Mouse (Mus musculus): ENCODE measurements around the gene Vezt.

The Vezt gene

DNA sequence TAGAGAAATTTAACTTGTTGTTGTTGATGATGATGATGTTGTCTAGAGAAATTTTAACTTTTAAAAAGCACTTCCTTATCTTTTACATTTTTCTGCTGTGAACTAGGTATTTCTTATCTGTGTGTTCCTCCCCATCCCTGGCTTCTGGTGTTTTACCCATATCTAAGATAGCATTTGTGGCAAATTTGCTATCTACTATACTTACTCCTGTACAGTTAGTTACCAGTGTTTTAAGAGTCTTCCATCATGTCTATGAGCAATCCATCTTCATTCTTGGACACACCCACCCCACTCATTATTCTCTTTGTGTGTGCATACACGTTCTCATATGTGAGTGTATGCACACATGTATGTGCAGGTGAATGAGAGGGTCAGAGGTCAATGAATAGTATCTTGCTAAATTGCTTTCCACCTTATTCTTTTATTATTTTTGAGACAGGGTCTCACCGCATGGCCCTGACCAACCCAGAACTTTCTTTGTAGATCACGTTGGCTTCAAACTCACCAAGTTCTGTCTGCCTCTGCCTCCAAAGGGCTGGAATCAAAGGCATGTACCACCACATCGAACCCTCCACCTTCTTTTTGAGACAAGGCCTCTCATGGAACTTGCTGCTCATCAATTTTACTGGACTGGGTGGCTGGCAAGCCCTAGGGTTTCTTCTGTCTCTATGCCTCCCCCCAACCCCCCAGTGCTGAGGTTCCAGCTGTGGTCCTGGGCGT is 123.3 kb downstream of the Vezt start:
- no peak for DNase-seq (ENCODE audit: low spot score in 2 of 2)

DNA sequence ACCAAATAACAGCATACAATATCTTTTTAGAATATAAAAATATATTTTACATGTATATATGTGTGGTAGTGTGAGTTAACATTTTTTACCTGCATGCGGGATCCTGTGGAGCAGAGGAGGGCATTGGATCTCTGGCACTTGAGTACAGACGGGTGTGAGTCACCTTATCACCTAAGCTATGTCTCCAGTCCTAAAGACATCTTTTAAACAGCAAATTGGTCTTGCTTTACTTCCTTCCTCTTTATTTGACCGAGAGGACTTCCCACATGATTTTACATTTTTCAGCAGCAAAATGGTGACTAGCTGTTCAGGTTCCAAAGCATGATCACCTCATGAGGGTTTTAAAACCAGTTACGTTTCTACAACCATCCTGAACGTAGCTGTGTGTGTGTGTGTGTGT is 124.3 kb downstream of the Vezt start:
- no peak for DNase-seq (ENCODE audit: low spot score in 2 of 2)

DNA sequence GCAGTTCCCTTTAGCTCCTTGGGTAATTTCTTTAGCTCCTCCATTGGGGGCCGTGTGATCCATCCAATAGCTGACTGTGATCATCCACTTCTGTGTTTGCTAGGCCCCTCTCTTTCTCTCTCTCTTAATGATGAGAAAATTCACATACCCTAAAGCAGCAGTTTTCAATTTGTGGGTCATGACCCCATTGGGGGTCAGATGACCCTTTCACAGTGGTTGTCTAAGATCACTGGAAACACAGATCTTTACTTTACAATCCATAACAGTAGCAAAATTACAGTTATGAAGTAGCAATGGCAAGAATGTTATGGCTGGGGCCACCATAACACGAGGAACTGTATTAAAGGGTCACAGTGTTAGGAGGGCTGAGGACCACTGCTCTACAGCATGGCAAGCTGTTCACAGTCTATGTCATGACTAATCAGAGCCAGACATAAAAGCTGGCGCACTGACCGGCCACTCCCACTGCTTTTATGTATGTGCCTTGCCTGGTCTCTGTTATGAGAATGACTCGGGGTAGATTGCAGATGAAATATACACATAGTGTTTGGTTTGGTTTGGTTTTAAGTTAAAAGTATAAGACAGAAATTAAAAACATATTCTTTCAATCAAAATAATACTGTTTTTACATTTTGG is 125.7 kb downstream of the Vezt start:
- DNase-seq (ENCODE audit: low spot score in 2 of 2) = no peak

DNA sequence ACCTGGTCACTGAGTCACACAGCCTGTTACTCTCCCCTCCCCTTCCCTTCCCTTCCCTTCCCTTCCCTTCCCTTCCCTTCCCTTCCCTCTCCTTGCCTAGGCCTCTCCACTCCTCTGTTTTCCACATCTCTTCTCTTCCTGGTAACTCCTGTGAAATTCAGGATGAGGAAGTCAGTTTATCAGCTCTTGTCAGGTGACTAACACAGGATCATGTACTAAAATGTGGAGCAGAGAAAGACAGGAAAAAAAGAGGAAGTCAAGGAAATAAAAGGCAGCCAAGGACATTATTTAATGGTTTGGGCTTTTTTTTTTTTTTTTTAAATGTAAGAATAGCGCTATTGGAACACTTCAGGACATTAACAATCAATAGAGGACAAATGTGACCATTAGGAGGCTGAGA is 126.6 kb downstream of the Vezt start:
- DNase-seq (ENCODE audit: low spot score in 2 of 2) = no peak

DNA sequence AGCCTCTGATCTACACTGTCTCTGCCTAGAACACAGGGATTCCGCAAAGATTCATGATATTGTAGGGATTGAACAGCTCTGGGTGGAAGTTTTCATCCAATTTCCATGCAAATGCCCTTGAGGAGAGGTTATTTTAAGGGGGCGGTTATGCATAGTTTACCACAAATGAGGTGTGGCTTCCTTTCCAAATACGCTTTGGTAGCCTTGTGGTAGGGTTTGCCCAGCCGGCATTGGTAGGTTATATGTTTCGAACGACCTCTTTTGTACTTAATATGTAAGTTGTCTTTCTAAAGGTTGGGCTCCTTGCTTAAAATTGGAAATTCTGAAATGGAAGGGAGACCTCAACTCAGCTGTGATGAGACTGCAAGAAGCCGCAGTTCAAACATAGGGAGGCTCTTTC is 127.1 kb downstream of the Vezt start:
- DNase-seq (ENCODE audit: low spot score in 2 of 2) = no peak

- no peak for DNase-seq (ENCODE audit: low spot score in 2 of 2)
Measured at GRCm38 (mm10) chr10:93907376-93907775, 128.2 kb downstream of the Vezt start.

- no peak for DNase-seq (ENCODE audit: low spot score in 2 of 2)
Measured at GRCm38 (mm10) chr10:93899907-93900306, 135.7 kb downstream of the Vezt start.

DNA sequence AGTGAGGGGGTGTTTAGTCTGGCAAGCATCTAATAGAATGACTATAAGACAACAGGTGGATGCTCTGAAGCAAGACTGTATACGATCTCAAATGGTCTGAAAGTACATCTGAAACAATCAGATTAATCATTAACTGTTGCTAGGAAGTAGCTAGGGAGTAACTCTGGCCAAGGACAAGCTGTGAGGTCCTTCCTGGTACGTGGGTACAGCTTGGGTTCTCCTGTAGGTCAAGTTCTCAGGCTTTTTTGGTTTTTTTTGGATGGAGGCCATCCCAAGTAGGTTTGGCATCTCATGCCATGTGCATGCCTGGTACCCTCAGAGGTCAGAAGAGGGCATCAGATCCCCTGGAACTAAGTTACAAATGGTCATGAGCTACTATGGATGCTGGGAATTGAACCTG is 136.3 kb downstream of the Vezt start:
- DNase-seq (ENCODE audit: low spot score in 2 of 2) = no peak

- no peak for DNase-seq (ENCODE audit: low spot score in 2 of 2)
Measured at GRCm38 (mm10) chr10:93897043-93897646, 138.5 kb downstream of the Vezt start, which contains the start of gene Metap2. Metap2 (minus strand) TSS chr10:93897093.

DNA sequence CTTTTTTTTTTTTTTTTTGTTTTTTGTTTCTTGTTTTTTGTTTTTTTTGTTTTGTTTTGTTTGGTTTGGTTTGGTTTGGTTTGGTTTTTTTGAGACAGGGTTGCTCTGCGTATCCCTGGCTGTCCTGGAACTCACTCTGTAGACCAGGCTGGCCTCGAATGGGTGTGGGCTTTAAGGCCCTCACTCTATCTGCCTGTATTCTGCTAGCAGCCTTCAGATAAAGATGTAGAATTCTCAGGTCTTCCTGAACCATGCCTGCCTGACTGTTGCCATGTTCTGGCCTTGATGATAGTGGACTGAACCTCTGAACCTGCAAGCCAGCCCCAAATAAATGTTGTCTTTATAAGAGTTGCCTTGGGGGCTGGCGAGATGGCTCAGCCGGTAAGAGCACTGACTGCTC is 143.1 kb downstream of the Vezt start:
- DNase-seq (ENCODE audit: low spot score in 2 of 2) = no peak

DNA sequence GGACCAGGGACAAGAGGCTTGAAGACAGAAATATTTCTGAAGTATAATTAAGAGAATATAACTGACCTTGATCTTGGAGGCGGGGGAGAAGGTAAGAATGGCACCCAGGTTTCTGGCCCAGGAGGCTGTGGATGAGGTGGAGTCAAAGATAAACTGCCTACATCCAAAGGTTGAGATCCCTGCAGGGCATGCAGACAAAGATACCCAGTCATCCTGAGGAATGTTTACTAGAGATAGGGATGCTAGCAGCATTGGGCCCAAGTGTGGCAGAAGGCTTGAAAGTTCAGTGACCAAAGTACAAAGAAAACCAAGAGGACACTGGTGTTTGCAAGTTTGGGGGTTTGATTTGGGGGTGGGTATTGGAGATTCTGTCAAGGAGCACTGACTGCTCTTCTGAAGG is 144.6 kb downstream of the Vezt start:
- no peak for DNase-seq (ENCODE audit: low spot score in 2 of 2)

GRCm38 (mm10) chr10:93890565-93890964 is 145.1 kb downstream of the Vezt start:
- DNase-seq (ENCODE audit: low spot score in 2 of 2) = no peak

- no peak for DNase-seq (ENCODE audit: low spot score in 2 of 2)
Measured at GRCm38 (mm10) chr10:93889976-93890375, 145.6 kb downstream of the Vezt start.

DNA sequence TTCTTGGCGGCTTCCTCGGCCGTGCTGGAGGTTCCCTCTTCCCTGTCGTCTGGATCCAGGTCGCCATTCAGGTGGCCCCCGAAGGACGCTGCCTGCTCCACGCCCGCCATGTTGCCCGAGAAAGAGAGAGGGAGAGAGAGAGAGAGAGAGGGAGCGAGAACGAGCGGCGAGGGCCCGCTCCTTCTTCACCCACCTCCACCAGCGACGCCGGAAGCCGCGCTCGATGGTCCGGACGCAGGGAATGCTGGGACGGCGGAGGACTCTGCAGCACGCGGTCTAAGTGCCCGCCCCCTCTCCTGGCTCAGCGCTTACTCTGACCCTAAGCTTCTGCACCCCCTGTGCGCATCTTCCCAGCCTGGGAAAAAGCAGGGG is 146.1 kb downstream of the Vezt start:
- DNase-seq (ENCODE audit: low spot score in 2 of 2) = peak; percentile 80 to 85
